Mouse (Mus musculus) thymus, postnatal 36 days (tissue): ENCODE results near the gene Cdk10.
"Not testable (repeated sequence)": the region's sequence is repeated elsewhere in the genome, so short reads cannot be mapped to it uniquely, and the experiment has no call there.

Experiments
- DNase-seq, 2 experiments: peaks; one replicate each; pipeline ENCODE4 v3.0.0; 2022; ENCODE audit warnings: mixed read lengths in 2 of 2

Cdk10 gene

DNA sequence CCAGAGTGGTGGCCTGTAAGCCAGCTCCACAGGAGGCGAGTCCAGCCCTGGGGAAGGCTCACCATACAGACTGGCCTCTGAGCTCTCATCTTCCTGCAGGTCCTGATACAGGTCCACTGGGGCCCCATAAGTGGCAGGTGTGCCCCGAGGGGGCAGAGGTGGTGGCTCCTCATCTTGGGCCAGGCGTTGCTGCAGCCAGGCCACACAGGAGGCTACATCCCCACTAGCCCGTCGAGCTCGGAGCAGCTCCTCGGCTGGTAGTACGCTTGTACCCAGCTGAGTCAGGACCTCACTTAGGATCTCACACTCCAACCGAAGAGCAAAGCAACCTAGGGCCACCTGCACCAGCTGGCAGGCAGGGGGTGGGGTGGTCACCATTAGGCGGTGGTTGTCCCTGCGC, 9.1 kb downstream of the Cdk10 start:
- no peak for DNase-seq

GRCm38 (mm10) chr8:123234918-123235519, 10.4 kb downstream of the Cdk10 start:
- peak in 1 of 2 experiments; percentile 29 for DNase-seq

DNA sequence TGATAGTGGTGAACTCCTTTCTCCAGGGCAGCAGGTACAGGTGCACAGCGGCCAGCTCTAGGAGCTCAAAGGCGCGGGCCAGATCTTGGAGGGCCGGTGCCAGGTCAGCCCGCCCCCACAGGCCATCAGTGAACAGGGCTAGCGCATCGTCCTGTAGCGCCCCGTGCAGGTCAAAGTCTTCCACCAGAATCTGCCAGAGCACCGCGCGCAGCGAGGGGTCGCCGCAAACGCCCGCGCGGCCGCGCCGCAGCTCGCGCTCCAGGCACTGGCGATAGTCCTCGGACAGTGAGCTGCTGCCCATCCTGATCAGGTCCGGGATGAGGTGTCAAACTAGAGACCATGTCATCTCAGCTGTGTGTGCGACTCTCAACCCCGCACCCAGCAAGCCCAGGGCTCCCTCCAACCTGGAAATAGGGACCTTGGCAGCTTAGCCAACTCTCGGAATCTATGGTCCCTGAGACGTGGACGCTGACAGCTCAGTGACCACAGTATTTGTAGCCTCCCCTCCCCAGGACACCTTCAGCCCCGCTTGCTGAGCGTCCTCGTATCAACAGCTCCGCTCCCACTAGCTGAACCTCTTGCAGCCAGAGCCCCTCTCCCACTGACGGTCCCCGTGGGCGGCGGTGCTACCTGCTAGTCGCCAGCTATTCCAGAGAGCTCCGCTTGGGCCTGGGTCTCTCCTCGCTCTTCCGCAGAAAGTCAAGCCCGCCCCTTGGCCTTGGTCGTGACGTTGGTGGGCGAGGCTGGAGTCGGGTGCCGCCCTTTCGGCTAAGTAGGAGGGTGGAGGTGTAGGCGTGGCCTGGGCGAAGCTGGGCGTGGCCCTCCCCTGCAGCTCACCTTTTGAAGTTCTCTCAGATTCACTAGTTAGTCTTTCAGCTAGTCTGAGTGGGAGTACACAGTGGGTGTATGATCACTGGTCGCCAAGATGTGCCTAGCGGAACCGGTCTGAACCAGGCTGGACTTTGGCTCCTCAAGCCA, 11.2 kb downstream of the Cdk10 start, which contains the start of gene Spata2l:
Gene Spata2l, minus strand, starts transcription at position 714 of the 978 bp plus-strand sequence.
- peak; percentile 96 for DNase-seq

DNA sequence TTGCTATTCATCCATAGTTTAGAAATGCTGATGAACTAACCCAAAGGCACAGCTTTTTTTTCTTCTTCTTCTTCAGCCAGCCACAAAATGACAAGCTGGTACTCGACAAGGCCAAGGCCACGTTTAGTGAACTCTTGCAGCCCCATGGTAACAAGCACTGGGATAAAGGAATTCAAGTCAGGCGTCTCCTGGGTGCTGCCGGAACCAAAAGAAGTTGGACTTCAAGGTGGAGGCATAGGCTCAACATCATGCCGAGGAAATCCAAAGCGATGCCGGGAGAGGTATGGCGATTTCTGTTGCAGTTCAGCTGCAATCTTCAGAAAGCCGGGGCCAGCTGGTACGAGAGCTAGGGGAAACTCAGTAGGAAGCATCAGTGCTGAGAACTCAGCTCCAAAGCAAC, 14.8 kb downstream of the Cdk10 start:
- DNase-seq, result no peak

DNA sequence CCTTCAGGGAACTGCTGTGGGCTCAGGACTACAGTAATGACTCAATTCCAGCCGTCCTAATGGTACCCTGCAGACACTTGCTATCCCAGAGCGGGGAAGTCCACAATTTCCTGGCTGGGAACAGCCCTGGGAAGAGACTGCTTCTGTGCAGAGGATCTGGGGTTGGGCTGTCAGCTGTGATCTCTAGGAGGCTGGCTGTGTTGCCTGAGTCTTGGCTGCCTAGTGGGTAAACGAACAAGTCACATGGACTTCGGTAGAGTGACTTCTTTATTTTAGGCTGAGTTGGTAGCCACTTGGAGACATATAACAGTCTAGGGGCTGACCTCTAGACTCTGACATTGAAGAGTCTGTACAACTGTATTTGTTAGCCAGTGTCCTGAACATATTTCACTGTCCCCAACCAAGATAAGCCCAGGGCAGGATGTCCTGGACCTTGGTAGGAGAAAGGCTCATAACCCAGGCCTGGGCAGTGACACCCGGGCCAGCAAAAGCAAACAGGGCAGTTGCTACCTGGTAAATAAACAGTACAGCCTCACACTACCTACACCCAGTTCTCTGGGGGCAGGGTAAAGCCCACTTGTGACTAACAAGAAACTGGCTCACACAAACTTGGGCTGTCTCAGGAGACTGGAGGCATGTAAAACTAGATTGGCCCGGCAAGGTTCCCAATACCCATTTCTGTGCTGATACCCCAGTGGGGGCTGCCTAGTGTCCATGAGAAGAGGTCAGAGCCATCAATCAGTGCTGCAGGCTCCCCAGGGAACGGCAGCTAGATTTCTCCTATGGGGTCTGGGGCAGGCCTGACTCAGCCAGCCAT, 17.7 kb downstream of the Cdk10 start:
- no peak for DNase-seq

DNA sequence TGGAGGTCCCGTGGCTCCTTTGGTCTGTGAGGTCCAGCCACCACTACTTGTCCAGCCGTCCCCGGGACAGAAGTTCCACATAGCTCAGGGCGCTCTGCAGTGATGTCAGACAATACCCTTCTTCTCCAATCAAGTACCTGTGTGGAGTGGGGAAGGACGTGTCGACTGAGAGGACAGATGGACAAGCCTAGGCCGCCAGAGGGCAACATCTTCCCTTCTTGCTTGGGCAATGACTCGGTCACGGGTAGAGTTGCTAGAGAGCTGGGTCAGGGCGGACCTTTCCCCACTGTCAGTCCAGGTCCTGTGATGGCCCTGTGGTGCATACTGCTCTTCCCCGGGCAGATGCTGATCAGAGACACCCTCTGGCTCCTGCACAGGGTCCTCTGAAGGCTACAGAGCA, 18.4 kb downstream of the Cdk10 start:
- DNase-seq, result no peak

- no peak for DNase-seq
These were observed 19.7 kb downstream of the Cdk10 start for GRCm38 (mm10) chr8:123244382-123244781.

- DNase-seq, result no peak
These were observed 20.9 kb downstream of the Cdk10 start for GRCm38 (mm10) chr8:123245543-123245942.

DNA sequence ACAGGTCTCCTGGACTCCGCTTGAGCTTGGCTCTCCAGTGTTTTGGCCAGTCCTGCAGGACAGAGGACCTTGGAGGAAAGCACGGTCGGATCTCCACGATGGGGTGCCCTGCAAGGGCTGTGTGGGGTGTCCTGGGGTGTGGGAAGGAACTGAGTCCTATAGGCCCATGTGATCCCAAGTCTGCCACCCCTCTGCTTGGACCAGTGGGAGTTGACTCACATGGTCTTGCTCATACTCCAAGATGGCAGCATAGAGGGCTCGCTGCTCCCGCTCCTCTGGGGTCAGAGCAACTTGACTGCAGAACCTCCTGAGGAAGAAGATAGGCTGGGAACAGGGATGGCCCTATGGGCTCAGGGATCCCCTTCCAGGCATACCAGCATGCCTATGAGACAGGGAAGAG, 23.1 kb downstream of the Cdk10 start:
- DNase-seq, result no peak

DNA sequence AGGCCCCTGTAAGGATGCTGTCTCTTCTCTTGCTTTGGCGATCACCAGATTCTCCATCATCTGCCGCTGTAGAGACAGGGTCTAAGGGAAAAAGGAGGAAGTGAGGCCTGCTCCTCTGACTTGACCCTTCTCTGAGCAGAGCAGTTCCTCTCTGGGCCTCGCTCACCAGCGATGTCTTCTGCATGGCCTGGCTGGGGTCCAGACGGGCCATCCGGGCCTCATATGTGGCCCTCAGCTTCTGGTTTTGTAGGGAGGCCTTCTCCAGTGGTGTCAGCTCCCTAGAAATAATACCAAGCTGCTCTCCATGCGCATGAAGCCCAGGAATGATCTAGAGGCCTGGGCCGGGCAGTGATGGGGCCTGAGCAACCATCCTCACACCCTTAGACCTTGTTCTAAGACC, 24.0 kb downstream of the Cdk10 start:
- no peak for DNase-seq

DNA sequence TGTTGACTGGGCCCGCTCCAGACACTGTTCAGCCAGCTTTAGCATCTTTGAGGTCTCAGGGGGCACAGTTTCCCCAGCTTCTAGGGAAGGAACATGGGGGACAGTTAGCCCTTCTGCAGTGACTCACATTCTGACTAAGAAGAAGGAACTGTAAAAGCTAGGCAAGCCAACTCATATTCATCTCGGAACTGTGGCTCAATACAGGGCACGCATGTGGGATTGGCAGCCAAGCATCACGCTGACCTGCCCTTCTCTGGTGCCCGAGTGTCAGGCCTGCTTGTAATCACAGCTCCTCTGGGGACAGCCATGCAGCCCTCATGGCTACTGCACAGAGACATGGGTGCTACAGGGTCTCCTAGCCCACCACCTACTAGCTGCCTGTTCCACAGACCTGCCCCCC, 26.3 kb downstream of the Cdk10 start:
- DNase-seq, result no peak

- DNase-seq, result no peak
These were observed 28.3 kb downstream of the Cdk10 start for GRCm38 (mm10) chr8:123252925-123253324.

DNA sequence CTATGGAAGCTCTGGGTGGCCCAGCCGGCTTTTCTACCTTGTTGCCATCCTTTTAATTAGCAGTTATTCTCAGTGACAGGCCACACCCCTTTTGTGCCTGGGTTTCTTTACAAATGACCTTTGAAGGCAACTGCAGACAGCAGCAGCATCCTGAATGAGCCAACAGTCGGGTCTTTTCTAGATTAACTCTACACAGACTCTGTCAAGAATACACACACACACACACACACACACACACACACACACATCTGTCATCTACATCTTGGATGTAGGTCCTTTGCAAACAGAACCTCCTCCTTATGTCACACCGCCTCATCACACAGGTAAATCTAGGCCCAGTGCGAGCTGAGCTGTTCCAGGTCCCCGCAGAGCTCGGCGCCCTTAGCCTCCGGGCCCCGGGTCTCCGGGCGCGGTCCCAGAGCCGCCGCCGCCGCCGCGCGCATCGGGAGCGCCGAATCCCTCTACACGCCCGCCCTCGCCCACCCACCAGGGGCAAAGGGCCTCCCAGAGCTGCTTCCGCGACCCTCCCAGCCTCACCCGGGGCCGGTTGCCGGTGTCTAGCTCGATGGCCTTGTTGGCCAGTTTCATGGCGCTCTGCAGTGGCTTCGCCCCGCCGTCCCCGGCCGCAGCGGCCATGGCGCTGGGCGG, 28.9 kb downstream of the Cdk10 start:
- no peak for DNase-seq

GRCm38 (mm10) chr8:123254099-123254885, 29.6 kb downstream of the Cdk10 start, which contains the start of the genes Zfp276 and Vps9d1:
Zfp276 (plus strand) TSS chr8:123254195.
Vps9d1 (minus strand) TSS chr8:123254348.
- DNase-seq, result peak; percentile 85 to 87

GRCm38 (mm10) chr8:123255170-123255569, 30.5 kb downstream of the Cdk10 start:
- DNase-seq, result no peak

DNA sequence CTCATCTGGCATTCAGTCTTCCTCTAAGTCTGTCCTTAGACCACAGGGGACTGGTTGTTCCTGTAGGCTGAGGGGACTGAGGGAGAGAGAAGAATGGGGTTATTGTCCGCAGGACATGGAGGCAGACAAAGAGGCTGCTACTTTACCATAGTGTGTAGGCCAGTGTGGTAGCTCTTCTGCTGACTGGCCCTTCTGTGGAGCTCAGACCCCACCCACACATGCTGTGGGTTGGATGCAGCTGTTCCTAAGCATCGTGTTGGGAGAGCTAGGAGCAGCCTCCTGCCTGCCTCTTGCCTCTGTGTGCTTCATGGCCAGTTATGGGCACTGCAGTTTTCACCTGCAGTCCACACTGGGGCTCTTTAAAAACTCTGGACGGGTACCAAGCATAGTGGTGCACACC, 32.5 kb downstream of the Cdk10 start:
- DNase-seq, result no peak

DNA sequence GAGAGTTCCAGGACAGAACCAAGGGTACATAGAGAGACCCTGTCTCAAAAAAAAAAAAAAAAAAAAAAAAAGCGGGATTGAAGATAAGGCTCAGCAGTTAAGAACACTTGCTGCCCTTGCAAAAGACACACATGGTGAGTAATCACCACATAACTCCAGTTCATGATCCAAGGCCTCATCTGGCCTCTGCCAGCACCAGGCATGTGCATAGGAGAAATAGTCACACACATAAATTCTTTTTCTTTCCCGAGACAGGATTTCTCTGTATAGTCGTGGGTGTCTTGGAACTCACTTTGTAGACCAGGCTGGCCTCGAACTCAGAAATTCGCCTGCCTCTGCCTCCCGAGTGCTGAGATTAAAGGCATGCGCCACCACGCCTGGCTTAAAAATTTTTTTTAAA, 33.0 kb downstream of the Cdk10 start:
- DNase-seq, result not testable (repeated sequence)

GRCm38 (mm10) chr8:123267926-123268656, 43.4 kb downstream of the Cdk10 start:
- no peak for DNase-seq

- no peak for DNase-seq
These were observed 46.5 kb downstream of the Cdk10 start for GRCm38 (mm10) chr8:123271147-123271546.

GRCm38 (mm10) chr8:123271901-123272300, 47.3 kb downstream of the Cdk10 start:
- DNase-seq, result no peak

- DNase-seq, result no peak
These were observed 49.8 kb downstream of the Cdk10 start for GRCm38 (mm10) chr8:123274447-123274846.
